Mouse (Mus musculus): ENCODE results near the gene Capn9.

Capn9 gene

DNA sequence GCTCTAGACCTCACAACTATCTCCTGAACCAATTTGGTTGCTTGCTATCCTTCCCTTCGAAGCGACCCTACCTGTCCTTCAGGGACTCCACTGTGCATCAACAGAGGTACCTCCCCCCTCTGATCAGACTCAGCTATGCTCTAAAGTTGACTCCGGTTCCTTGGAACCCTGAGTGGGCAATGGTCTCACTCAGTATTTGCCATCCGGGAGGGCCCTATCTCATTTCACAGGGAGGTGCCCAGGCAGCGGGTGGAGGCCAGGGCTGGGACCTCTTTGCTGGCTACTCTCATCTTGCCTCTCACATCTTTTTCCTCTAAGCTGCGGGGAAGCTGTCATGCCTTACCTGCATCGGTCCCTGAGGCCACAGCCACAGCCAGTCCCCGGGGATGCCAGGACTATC lies at the start of gene Capn9:
Capn9 (plus strand) TSS at position 301 of the 400 bp plus-strand sequence.
- DNase-seq (ENCODE audit: extremely low read depth, low read depth), result no peak

DNA sequence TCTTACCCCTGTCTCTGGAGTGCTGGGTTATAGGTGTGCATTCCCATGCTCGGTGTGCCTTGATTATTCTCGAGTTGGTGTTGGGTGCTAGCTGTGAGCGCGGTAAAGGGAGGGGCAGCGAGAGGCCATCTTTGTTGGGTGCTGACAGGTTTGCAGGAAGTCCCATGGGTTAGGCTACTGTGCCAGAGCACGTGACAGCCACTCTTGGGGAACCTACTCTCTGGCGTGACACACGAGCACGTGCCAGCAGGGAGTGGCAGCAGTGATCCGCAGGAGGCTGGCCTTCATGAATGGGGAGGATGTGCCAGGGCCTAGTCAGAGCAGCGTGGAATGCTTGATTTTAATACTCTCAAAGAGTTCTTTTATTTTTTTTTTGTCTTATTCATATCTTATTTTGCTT lies 49.6 kb upstream of the Capn9 start:
- no peak for DNase-seq (ENCODE audit: extremely low read depth, low read depth)

DNA sequence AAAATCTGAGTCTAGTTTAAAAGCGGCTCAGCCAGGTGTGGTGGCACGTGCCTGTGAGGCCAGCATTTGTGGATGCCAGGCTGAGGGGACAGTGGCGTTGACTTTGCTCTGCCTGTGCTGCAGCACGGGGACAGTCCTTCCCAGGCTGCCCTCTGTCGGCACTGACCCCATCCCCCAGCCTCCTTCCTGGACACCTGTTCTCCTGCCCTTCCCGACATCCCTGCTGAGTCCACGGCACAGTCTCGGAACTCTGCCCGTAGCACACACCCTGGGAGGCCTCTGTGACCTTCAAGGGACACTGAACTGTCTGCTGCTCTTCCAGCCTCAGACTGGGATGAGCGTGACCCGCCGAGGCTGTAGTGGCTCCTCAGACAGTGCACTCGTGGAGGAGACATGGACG lies 45.8 kb upstream of the Capn9 start:
- DNase-seq (ENCODE audit: extremely low read depth, low read depth), result no peak

DNA sequence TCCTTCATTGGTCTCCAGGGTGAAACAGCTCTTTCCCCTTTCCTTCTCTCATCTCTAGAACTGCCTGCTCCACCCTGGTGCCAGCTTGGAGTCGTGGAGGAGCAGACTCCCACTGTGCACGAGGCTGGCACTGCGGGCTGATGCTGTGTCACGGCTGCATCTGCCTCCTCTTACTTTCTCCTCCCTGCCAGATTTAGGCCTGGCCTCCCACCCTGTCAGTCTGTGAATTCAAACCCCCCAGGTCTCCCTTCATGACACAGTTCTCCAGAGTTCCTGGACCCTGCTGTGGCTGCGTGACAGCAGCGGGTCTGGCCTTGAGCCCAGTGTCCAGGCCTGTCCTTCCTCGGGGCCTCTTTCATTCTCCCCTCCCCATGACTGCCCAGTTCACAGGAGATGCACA lies 45.4 kb upstream of the Capn9 start:
- DNase-seq (ENCODE audit: extremely low read depth, low read depth), result no peak

DNA sequence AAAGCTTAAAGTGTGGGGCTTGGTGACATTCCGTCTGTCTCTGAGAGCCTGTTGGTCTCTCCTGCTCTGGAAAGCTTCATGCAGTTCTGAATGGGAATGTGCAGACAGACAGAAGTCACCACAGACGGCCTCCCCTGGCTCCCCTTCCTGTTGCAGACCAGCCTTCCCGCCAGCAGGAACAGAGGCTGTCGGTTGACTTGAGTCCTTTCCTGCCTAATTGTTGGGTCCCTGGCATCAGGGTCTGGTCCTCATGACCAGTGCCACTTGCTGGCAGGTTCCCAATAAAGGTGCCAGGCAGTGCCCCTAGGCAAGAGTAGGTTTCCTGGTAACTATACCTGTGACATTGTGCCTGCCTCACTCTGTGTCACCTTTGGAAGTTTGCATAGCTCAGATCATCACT lies 44.9 kb upstream of the Capn9 start:
- no peak for DNase-seq (ENCODE audit: extremely low read depth, low read depth)

DNA sequence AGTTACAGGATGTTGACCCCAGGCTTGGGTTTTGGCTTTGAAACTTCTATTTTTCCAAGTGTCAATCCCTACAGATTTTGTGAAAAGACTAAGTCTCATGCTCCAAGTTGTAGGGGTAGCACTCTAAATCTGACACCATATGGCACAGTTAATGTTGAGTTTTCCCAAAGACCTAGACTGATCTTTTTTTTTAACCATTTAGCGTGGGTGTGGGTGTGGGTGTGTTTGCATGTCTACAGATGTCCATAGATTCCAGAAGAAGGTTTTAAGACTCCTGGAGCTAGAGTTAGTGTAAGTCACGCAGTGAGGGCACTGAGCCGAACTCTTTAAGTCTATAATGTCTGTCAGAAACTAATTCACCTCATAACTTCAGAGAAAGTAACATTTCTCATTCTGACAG lies 43.3 kb upstream of the Capn9 start:
- no peak for DNase-seq (ENCODE audit: extremely low read depth, low read depth)

DNA sequence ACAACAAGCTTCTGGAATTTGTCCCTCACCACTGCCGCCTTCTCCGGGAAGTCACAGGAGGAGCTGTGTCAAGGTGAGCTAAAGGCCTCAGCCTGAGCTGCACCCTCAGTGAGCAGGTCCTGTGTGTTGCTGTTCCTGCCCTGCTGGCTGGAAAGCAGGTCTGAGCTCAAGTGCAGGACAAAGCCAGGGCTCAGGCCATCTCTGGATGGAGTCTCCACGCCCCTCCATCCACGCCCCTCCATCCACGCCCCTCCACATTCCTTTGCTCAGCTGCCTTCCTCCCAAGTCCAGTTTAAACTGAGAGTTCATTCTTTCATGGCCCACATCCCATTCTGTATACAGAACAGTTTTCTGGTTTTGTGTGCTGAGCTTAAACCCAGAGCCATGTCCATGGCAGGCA lies 40.5 kb upstream of the Capn9 start:
- no peak for DNase-seq (ENCODE audit: extremely low read depth, low read depth)

DNA sequence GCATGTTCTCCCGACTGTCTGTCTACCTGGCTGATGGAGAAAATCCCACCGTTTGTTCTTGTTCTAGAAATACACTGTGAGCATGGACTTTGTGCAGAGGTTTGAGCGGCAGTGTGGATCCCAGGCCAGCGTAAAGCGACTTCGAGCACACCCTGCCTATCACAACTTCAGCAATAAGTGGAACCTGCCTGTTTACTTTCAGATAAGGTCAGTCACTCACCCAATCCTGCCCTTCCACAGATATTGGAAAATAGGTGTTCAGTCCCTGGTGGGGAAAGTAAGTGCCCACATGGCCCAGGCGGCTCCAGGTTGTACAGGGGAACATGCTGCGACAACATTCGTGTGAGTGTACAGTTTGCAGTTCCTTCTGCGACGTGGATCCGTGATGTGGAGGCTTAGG lies 35.0 kb upstream of the Capn9 start:
- no peak for DNase-seq (ENCODE audit: extremely low read depth, low read depth)

DNA sequence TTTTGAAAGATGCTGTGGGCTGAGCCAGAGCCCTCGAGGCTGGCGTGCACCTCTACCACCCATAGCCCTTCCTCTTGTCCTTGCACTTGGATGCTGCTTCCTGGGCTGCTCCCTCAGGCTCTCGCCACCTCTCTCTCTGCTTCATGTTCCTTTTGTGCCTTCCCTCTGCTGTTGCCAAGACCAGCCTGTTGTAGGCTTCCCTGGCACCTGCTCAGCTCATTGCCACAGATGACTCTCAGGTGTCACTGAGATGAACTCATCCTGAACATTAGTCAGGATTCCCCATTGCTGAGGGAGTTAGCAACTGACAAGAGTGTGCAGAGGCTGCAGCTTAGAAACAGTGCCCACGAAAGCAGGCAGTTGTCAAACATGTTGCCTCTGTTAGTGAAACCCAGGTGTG lies 33.9 kb upstream of the Capn9 start:
- no peak for DNase-seq (ENCODE audit: extremely low read depth, low read depth)

DNA sequence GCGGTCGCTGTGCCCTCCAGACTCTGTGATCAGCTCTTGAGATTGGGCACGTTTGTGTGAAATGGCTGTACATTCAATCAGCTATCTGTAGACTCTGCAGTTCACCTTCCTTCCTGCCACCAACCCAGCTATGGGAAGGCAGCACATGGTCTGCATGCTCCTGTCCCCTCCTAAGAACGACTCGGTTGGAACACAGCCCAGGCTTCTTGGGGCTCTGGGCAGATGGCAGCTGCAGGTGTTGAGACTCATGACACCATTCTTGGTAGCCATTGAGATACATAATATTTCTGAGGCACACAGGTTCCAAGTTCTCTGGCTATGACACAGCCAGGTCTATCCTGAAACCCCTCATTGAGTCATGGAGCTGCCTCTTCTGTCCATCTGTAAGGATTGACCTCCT lies 32.6 kb upstream of the Capn9 start:
- no peak for DNase-seq (ENCODE audit: extremely low read depth, low read depth)

DNA sequence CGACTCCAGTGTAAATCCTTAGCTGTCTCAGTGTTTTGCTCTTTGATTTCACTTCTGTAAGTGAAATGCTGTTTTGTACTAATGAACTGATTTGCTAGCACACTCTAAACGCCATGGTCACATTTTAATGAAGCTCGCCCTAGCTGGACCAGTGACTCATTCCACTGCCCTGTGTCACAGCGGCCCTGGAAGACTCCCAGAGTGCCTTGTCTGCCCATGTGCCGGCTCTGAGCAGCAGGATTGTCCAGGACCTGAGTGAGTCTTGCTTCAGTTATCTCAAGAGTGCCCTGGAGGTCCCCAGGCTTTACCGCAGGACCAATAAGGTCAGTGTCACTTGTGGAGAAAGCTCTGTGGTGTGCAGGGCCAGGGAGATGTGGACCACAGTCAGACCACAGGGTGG lies 29.5 kb upstream of the Capn9 start:
- DNase-seq (ENCODE audit: extremely low read depth, low read depth), result no peak

DNA sequence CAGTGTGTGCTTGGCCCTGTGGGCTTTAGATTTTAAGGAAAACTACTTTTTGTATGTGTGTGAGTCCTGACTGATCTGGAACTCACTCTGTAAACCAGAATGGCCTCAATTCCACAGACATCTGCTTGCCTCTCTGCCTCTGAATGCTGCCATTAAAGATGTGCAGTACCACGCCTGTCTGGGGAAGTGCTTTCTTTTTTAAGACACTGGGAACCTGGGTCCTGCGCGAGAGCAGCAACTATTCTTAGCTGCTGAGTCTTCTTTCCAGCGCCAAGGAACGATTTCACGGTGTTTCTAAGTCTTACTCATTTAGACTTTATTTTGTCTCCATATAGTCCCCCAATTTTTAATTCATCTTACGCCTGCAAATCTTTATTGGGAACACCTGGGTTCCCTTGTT lies 29.1 kb upstream of the Capn9 start:
- DNase-seq (ENCODE audit: extremely low read depth, low read depth), result no peak

DNA sequence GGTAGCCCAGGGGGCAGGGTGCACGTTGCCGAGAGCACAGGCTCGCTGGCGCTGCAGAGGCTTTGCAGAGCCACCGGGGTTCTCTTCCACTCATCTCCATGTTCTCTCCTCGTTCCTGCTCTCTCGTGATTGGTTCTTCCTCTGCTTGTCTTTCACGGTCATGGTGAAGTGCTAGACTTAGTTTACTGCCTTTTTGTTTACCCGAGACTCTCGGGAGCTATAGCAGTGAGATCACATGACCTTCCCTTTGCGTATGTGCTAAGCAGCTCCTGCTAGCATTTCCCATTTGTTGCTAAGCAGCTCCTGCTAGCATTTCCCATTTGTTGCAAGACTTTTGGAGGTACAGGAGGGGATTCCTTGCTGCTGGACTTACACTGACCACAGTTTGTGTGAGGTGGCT lies 28.6 kb upstream of the Capn9 start:
- no peak for DNase-seq (ENCODE audit: extremely low read depth, low read depth)

DNA sequence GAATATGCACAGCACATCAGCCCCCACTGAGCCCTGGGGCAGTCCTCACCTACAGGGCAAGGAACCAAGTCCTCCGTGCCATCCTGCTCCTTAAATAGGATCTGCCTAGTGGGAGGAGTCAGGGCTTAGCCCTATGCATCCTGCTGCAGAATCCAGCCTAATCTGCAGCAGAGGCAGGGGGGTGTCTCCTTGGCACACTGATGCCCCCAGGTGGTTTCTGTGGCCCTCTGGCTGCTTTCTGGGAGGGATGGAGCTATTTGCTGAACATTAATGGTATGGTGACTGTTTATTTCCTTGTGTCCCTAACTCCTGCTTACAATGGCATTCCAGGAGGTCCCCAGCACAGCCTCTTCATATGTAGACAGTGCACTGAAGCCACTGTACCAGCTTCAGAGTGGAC lies 27.7 kb upstream of the Capn9 start:
- no peak for DNase-seq (ENCODE audit: extremely low read depth, low read depth)

DNA sequence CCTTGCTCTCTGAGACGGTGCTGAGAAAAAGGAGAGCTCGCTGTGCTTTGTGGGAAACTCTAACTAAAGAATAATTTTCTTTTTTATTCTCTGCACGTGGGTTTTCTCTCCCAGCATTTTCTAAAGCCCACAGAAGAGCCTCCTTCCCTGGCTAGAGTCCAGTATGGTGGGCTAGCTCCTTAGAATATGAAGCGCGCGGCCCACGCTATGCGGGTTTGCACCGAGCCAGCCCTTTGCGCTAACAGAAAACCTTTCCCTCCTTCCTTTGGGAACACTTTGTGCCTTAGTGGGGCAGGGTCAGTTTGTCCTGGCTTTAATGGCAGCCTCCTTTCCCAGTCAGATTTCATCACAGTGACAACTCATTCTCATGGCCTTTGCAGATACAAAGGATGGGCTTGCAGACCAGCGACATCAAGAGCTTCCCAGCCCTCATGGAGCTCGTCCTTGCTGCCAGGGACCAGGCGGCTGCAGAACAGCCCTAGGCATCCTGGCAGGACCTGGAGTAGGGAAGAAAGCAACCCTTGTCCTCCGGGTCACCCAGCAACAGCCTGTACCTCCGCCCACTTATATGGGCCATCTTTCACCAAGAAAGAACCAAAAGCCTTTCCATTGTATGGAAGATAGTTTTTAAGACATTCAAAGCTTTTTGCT lies 24.8 kb upstream of the Capn9 start:
- DNase-seq (ENCODE audit: extremely low read depth, low read depth), result no peak

DNA sequence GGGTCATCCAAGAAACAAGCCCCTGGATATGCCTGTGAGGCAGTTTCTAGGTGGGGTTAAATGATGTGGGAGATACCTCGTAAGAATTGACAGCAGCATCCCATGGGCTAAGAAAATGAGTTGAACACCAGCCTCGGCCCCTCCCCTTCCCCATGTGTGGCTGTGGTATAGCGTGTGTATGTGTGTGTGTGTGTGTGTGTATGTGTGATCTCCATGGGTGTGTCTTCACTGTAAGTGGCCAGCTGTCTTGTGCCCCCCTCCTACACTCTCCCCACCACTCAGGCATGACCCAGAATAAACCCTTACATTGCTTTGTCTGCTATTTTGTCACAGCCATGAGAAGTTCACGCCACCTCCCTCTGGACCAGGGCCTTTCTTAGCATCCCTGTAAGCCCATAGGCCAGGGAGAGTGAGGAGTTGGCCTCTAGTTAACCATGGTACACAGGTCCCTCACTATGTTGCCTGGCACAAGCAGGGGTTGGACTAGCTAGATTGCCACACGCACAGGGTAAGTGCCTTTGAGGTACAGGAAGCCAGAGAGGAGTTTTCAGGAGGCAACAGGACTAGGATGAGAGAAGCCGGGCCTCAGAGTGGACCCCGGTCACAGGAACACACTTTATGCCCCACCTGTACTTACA lies 20.7 kb upstream of the Capn9 start:
- DNase-seq (ENCODE audit: extremely low read depth, low read depth), result no peak

DNA sequence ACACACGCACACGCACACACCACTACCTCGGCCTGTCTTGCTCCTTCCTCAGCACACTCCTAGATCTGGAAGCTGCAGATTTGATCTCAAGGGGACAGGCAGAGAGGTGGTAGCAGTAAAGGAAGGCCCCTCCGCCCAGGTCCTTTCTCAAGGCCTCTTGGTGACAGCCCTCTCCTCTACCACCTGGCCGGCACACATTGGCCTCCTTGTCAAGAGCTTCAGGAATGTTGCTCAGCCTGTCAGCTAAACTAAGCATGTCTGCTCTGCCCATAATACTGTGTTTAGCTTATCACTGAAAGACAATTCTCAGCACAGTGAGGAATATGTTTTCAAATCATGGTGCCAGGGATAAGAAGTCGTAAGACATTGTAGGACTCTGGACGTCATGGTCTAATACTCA lies 19.7 kb upstream of the Capn9 start:
- no peak for DNase-seq (ENCODE audit: extremely low read depth, low read depth)

DNA sequence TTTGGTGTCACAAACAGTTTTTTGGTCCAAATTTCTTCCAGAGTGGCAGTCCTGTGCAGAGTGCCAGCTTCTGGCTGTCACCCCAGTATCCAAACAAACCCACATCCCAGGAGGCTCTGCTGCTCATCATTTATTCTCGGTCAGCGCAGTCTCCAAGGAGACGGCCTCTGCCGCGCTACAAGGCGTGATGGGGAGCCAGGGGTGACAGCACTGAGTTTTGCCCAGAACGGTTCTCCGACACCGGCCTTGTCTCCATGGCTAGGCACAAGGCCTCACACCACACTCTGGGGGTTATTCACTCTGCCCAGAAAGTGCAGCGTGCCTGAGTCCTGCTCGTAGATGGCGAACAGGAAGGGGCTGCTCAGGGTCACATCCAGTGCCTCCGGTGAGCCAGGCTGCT lies 19.3 kb upstream of the Capn9 start:
- DNase-seq (ENCODE audit: extremely low read depth, low read depth), result no peak

DNA sequence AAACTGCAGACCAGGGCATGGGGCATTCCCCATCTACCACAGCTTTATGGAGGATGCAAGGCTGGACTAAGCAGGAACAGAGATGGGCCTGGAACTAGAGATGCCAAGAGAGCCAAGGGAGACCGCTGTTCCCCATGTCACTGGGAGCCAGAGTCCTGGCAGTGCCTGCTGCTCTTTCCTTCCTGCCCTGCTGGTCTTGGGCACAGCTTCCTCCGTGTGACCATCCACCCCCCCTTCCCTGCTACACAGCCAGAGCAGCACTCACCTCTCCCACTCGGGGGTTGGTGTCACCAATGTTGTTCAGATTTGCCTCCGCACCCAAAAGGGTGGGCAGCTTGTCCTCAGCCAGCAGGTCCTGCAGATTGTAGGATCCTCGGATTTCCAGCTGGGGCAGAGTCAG lies 18.4 kb upstream of the Capn9 start:
- DNase-seq (ENCODE audit: extremely low read depth, low read depth), result no peak

DNA sequence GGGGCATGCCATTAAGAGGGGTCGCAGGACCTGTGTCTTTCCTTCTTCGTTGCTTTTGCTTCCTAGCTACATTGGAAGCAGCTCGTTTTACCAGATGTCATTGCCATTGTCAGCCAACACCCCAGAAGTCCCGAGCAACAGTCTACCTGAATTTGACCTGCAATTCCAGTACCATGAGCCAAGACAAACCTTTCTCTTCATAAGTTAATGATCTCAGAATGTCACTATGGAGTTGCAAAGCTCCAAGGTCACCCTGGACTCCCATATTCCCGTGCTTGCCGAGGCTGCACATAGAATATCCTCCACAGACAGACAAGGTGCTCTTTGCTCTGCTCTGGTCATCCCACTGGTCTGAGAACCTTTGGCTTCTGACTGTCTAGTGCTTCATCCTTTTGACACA lies 8.8 kb upstream of the Capn9 start:
- no peak for DNase-seq (ENCODE audit: extremely low read depth, low read depth)

DNA sequence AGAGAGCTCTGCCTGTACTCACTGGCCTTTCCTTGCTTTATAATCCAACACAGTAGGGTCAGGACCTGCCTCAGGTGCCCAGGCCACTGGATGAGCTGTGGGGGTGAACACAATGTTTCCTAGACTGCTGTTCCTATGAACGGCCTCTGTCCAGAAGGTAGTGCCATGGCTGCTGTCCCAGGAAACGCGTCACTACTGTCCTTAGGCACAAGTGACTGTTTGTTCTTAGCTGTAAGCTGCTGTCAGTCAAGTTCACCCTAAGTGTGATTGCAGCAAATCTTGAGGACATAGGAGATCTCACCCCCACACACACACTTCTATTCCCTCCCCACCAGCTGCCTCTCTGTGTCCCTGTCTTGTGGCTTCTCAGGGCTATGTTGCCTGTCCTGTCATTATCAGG lies 8.3 kb upstream of the Capn9 start:
- no peak for DNase-seq (ENCODE audit: extremely low read depth, low read depth)

DNA sequence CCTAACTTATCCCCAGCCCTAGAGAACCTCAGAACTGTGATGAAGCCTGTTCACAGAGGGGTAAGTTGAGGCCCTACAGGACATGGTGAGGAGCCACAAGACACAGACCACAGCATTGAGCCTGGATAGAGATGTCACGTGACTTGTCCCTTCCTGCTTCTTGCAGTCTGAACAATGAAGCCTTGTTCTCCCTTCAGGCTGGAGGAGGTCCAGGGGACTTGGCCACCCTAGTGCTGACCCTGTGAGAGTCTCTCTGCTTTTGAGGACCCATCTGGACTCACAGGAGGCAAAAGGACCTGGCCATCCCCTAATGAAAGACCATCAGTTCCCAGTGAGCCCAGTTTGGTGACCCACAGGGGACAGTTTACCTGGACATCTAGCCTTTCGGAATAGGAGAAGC lies 6.8 kb upstream of the Capn9 start:
- DNase-seq (ENCODE audit: extremely low read depth, low read depth), result no peak

DNA sequence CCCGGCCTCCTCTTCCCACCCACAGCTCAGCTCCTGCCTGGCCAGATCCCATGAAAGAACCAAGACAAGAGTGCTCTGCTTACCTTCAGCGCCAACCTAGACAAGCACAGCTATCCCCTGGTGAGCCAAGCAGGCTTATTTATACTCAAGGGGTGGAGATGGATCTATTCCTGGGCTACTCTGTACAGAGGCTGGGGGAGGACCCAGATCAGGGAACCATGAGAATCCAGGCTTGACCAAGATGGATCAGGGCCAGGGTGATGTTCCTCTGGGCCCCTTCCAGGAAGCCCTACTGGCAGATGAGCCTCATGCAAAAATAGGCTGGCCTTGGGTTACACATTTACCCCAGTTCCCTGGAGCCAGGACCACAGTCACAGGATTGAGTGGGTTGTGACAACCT lies 6.3 kb upstream of the Capn9 start, which contains the start of gene Agt:
Agt (minus strand) TSS at position 114 of the 400 bp plus-strand sequence.
- no peak for DNase-seq (ENCODE audit: extremely low read depth, low read depth)
